Mouse (Mus musculus) CD4-positive naive resting alpha-beta T cell, adult 76 days (primary cell): ENCODE data around the gene Flg2. TPM values are rescaled to one million over a fixed set of nuclear protein-coding genes. Genes with fewer than 3 reads are reported as not detected.

ENCODE experiments used
- total RNA-seq: library from RNA; stranded (reverse); gene quantifications from one replicate; pipeline ENCODE4 v1.2.4, GENCODE M21; 2023

The Flg2 gene
- not detected for total RNA-seq

GRCm38 (mm10) chr3:93196978-93197377, at the start of gene Flg2:
Gene Flg2, plus strand, starts transcription at chr3:93197278.

Other genes starting within 250 kb of the Flg2 start
- gene Lce3d, start 239.9 kb upstream of the Flg2 start, total RNA-seq = not detected
- not detected for gene Lce3e, start 230.2 kb upstream of the Flg2 start, total RNA-seq
- gene Lce3f, start 205.1 kb upstream of the Flg2 start, total RNA-seq = not detected
- not detected for gene Crct1, start 181.6 kb upstream of the Flg2 start, total RNA-seq
- gene Lce1m, start 178.2 kb upstream of the Flg2 start, total RNA-seq = not detected
- not detected for gene Gm4858, start 128.5 kb upstream of the Flg2 start, total RNA-seq
- not detected for gene Crnn, start 52.5 kb upstream of the Flg2 start, total RNA-seq
- gene Flg, start 76.2 kb downstream of the Flg2 start, total RNA-seq = not detected
- not detected for gene Hrnr, start 122.5 kb downstream of the Flg2 start, total RNA-seq
- not detected for gene Rptn, start 196.4 kb downstream of the Flg2 start, total RNA-seq
- not detected for gene Tchh, start 245.1 kb downstream of the Flg2 start, total RNA-seq